Mouse (Mus musculus): Measurements from ENCODE around the gene Scarb2.

- TF ChIP-seq USF1 (IDR thresholded peaks at IDR 0.05; ENCODE audit: low read depth) (no peak), CTCF (IDR thresholded peaks at IDR 0.05; ENCODE audit: control insufficient read depth, insufficient read depth, insufficient read length) (no peak), MYOD1 (IDR thresholded peaks at IDR 0.05; ENCODE audit: control insufficient read depth, insufficient read length, low read depth) (no peak)
Measured at GRCm38 (mm10) chr5:92404400-92404678, 102.3 kb downstream of the Scarb2 start.

Measured in C2C12 (cell line).